Mouse (Mus musculus) liver, postnatal 0 days (tissue): ENCODE results near the gene Macf1.

Experiments
- CTCF ChIP-seq: sonication (generic); IDR thresholded peaks from 2 replicates; pipeline ENCODE4 v1.5.1; 2016; ENCODE audit warnings: antibody characterized with exemption, low read depth
- EP300 ChIP-seq: IDR thresholded peaks from 2 replicates; pipeline ENCODE4 v1.6.1; 2016; ENCODE audit warnings: antibody characterized with exemption, low read depth, mild to moderate bottlenecking

- no peak for TF ChIP-seq CTCF
- no peak for TF ChIP-seq EP300
Measured at GRCm38 (mm10) chr4:123314497-123314896, 369.7 kb downstream of the Macf1 start.
